Mouse (Mus musculus) heart, postnatal 0 days (tissue): Measurements from ENCODE around the gene Crybg3. TPM values are rescaled to one million over a fixed set of nuclear protein-coding genes. Genes with fewer than 3 reads are reported as not detected.
A peak's percentile ranks its signal among the peaks of the same experiment; 100 is the strongest.

Experiments
- ATAC-seq: fragments of 200-750 bp; cut with Nextera tagmentation; 2 replicates; pipeline ENCODE4 v1.8.0; 2017; ENCODE audit warnings: low read depth, moderate number of reproducible peaks, moderate library complexity; ENCODE audit not compliant: insufficient read depth
- DNase-seq: peaks from one replicate; pipeline ENCODE4 v3.0.0-alpha.2; 2016; ENCODE audit warnings: low spot score
- H3K27ac ChIP-seq: fragments of 300-500 bp; sonication (generic); 2 replicates; pipeline ENCODE4 v1.5.1; 2014; ENCODE audit warnings: low read depth, mild to moderate bottlenecking
- H3K27me3 ChIP-seq: fragments of 300-500 bp; sonication (generic); 2 replicates; pipeline ENCODE4 v1.6.1; 2014; ENCODE audit warnings: low read length, mixed read lengths; ENCODE audit not compliant: control insufficient read depth, insufficient read depth
- H3K36me3 ChIP-seq: fragments of 300-500 bp; sonication (generic); replicated peaks from 2 replicates; pipeline ENCODE4 v1.6.1; 2014; ENCODE audit warnings: low read length, mixed read lengths; ENCODE audit not compliant: control insufficient read depth, insufficient read depth
- H3K4me1 ChIP-seq: fragments of 300-500 bp; sonication (generic); 2 replicates; pipeline ENCODE4 v1.6.1; 2014; ENCODE audit warnings: antibody characterized with exemption; ENCODE audit not compliant: control insufficient read depth, insufficient read depth
- H3K4me2 ChIP-seq: fragments of 300-500 bp; sonication (generic); 2 replicates; pipeline ENCODE4 v1.6.1; 2014; ENCODE audit warnings: low read depth, mild to moderate bottlenecking, low read length, moderate library complexity
- H3K4me3 ChIP-seq: fragments of 300-500 bp; sonication (generic); 2 replicates; pipeline ENCODE4 v1.5.1; 2014; ENCODE audit warnings: low read depth, low read length
- H3K9ac ChIP-seq: fragments of 300-500 bp; sonication (generic); replicated peaks from 2 replicates; pipeline ENCODE4 v1.6.1; 2014; ENCODE audit warnings: low read depth, low read length, mixed read lengths
- H3K9me3 ChIP-seq: fragments of 300-500 bp; sonication (generic); replicated peaks from 2 replicates; pipeline ENCODE4 v1.6.1; 2016; ENCODE audit warnings: low read length; ENCODE audit not compliant: control insufficient read depth
- CTCF ChIP-seq: IDR thresholded peaks from 2 replicates; pipeline ENCODE4 v1.5.1; 2016; ENCODE audit warnings: antibody characterized with exemption, control low read depth, low read depth
- EP300 ChIP-seq: IDR thresholded peaks from 2 replicates; pipeline ENCODE4 v1.6.1; 2016; ENCODE audit warnings: antibody characterized with exemption, low read depth
- WGBS: fragments of 180-500 bp; shearing (Covaris S2); extraction: QIAGEN DNeasy Blood & Tissue Kit; methylation state at CpG from one replicate; pipeline ENCODE4 v1.1.7; 2014; 5-methylcytosine and 5-hydroxymethylcytosine counted together
- polyA plus RNA-seq: library from polyadenylated mRNA; unstranded; fragments of >200 nt; fragmentation: Nextera tagmentation; extraction: Ambion mirVana; gene quantifications from 2 replicates; pipeline ENCODE4 v1.2.1, GENCODE M21; 2015
- total RNA-seq: library from RNA; depleted of rRNA; stranded (reverse); fragments of >200 nt; gene quantifications from 2 replicates; pipeline ENCODE4 v1.2.3, GENCODE M21; 2014; ENCODE audit warnings: low replicate concordance

The Crybg3 gene
- total and polyA plus RNA-seq, 2 experiments from 2014 or later: 8.9 to 26.9 TPM

GRCm38 (mm10) chr16:59599411-59600265 is 1.1 kb downstream of the Crybg3 start:
- peak overlapping the region; percentile 99 for H3K4me3 ChIP-seq
- H3K36me3 ChIP-seq: no peaks in the 10 kb centered on the region
- peaks cover 36% of the 10 kb centered on the region for H3K4me1 ChIP-seq
- TF ChIP-seq CTCF (no peak), EP300 (no peak)
- peak overlapping the region; percentile 99 for H3K27ac ChIP-seq
- WGBS: 8% methylated on average over 17 of the region's 17 CpGs
- peak overlapping the region; percentile 98 for H3K9ac ChIP-seq
- DNase-seq (peak; percentile 77), ATAC-seq (peak; percentile 40)
- peak overlapping the region; percentile 61 for H3K4me2 ChIP-seq
- no peaks in the 10 kb centered on the region for H3K9me3 ChIP-seq
- H3K27me3 ChIP-seq: no peaks in the 10 kb centered on the region

GRCm38 (mm10) chr16:59598997-59599396 is 1.8 kb downstream of the Crybg3 start:
- no peak for DNase-seq
- 14% methylated on average over 4 of the region's 4 CpGs for WGBS
- TF ChIP-seq EP300 (no peak), CTCF (no peak)

GRCm38 (mm10) chr16:59597256-59597655 is 3.5 kb downstream of the Crybg3 start:
- Histone ChIP-seq H3K9ac (no peak overlapping the region), H3K4me1 (peaks cover 44% of the 10 kb centered on the region), H3K9me3 (no peaks in the 10 kb centered on the region), H3K4me3 (no peak overlapping the region), H3K36me3 (no peaks in the 10 kb centered on the region), H3K27ac (peak overlapping the region; percentile 99), H3K4me2 (no peak overlapping the region), H3K27me3 (no peaks in the 10 kb centered on the region)
- ATAC-seq (no peak), DNase-seq (no peak)
- 86% methylated on average over 6 of the region's 6 CpGs for WGBS
- no peak for TF ChIP-seq CTCF

More at GRCm38 (mm10) chr16:59598997-59599396, 1.8 kb downstream of the Crybg3 start:
- Histone ChIP-seq H3K4me2 (peak overlapping the region; percentile 61), H3K4me3 (peak overlapping the region; percentile 99), H3K9me3 (no peaks in the 10 kb centered on the region), H3K9ac (peak overlapping the region; percentile 98), H3K27me3 (no peaks in the 10 kb centered on the region), H3K36me3 (no peaks in the 10 kb centered on the region), H3K4me1 (peaks cover 42% of the 10 kb centered on the region), H3K27ac (peak overlapping the region; percentile 99)
- ATAC-seq: no peak

GRCm38 (mm10) chr16:59594714-59595113 is 6.1 kb downstream of the Crybg3 start:
- Histone ChIP-seq H3K4me1 (peaks cover 57% of the 10 kb centered on the region), H3K27me3 (no peaks in the 10 kb centered on the region), H3K27ac (peak overlapping the region; percentile 74), H3K4me3 (no peak overlapping the region), H3K4me2 (peak overlapping the region; percentile 7; the same call in 1 of the 2 replicates), H3K36me3 (no peaks in the 10 kb centered on the region), H3K9ac (no peak overlapping the region; the same call in 1 of the 2 replicates), H3K9me3 (no peaks in the 10 kb centered on the region)
- TF ChIP-seq CTCF (no peak), EP300 (no peak)
- 31% methylated on average over 3 of the region's 3 CpGs for WGBS
- DNase-seq (no peak), ATAC-seq (no peak)

- no peaks in the 10 kb centered on the region for H3K9me3 ChIP-seq
- no peak for ATAC-seq
- peaks cover 64% of the 10 kb centered on the region for H3K4me1 ChIP-seq
- TF ChIP-seq EP300: no peak
- TF ChIP-seq CTCF: no peak
- H3K27ac ChIP-seq: peak overlapping the region; percentile 78
- H3K4me2 ChIP-seq: peak overlapping the region; percentile 21; the same call in 1 of the 2 replicates
- no peaks in the 10 kb centered on the region for H3K27me3 ChIP-seq
- 24% methylated on average over 6 of the region's 6 CpGs for WGBS
- H3K9ac ChIP-seq: no peak overlapping the region
- no peak for DNase-seq
- H3K4me3 ChIP-seq: no peak overlapping the region
- H3K36me3 ChIP-seq: no peaks in the 10 kb centered on the region
These were observed 10.0 kb downstream of the Crybg3 start for GRCm38 (mm10) chr16:59590790-59591189.
